Mouse (Mus musculus): ENCODE measurements at regions not wholly inside any gene's neighbourhood (a gene's known extent, or its start where the extent isn't known, plus 50 kb on each side); places are given as distances from the start of the nearest gene placed in this dataset.

GRCm38 (mm10) chr7:84800966-84801365, 52.4 kb upstream of the Olfr291 start:
- H3K27me3 ChIP-seq (ENCODE audit: control insufficient read depth, insufficient read depth, low read length) = no peaks in the 10 kb centered on the region
- no peak overlapping the region for H3K4me3 ChIP-seq (ENCODE audit: insufficient read depth in 1 of 2, low read depth in 2 of 2, low read length in 2 of 2)
- TF ChIP-seq EP300 (IDR thresholded peaks at IDR 0.05; ENCODE audit: low read depth) (no peak), CTCF (IDR thresholded peaks at IDR 0.05; ENCODE audit: low read depth) (no peak)
- no peak overlapping the region for H3K27ac ChIP-seq
- no peak overlapping the region for H3K9ac ChIP-seq (replicated peaks)
- H3K4me2 ChIP-seq (ENCODE audit: low read depth) = no peak overlapping the region
- no peak for ATAC-seq (ENCODE audit: insufficient read depth)
- 33% methylated on average over 12 of the region's 12 CpGs for WGBS (ENCODE audit: insufficient replicate concordance)
- no peaks in the 10 kb centered on the region for H3K36me3 ChIP-seq (replicated peaks; ENCODE audit: control insufficient read depth, insufficient read depth, low read depth)
- H3K4me1 ChIP-seq (replicated peaks; ENCODE audit: control insufficient read depth in 2 of 2, insufficient read depth in 2 of 2, low read length in 1 of 2) = no peaks in the 10 kb centered on the region
- no peaks in the 10 kb centered on the region for H3K9me3 ChIP-seq (ENCODE audit: control insufficient read depth, low read length)
- no peak for DNase-seq (ENCODE audit: low read depth in 3 of 3, low spot score in 3 of 3)

- Histone ChIP-seq H3K4me3 (ENCODE audit: insufficient read depth in 1 of 2, low read depth in 2 of 2, low read length in 2 of 2) (no peak overlapping the region), H3K4me2 (ENCODE audit: low read depth) (no peak overlapping the region), H3K27ac (no peak overlapping the region), H3K36me3 (replicated peaks; ENCODE audit: control insufficient read depth, insufficient read depth, low read depth) (no peaks in the 10 kb centered on the region), H3K4me1 (replicated peaks; ENCODE audit: control insufficient read depth in 2 of 2, insufficient read depth in 2 of 2, low read length in 1 of 2) (no peaks in the 10 kb centered on the region), H3K9ac (replicated peaks) (no peak overlapping the region), H3K9me3 (ENCODE audit: control insufficient read depth, low read length) (no peaks in the 10 kb centered on the region), H3K27me3 (ENCODE audit: control insufficient read depth, insufficient read depth, low read length) (no peaks in the 10 kb centered on the region)
- no peak for DNase-seq (ENCODE audit: low read depth in 3 of 3, low spot score in 3 of 3)
- WGBS (ENCODE audit: insufficient replicate concordance) = 0% methylated on average over 1 of the region's 1 CpGs
- no peak for ATAC-seq (ENCODE audit: insufficient read depth)
- no peak for TF ChIP-seq CTCF (IDR thresholded peaks at IDR 0.05; ENCODE audit: low read depth)
- TF ChIP-seq EP300 (IDR thresholded peaks at IDR 0.05; ENCODE audit: low read depth) = no peak
These were observed 58.7 kb upstream of the Olfr291 start for GRCm38 (mm10) chr7:84794655-84795054.

GRCm38 (mm10) chr7:84779276-84779825, 74.0 kb upstream of the Olfr291 start:
- peak; percentile 66 to 76 (median 73) for DNase-seq (ENCODE audit: low read depth in 3 of 3, low spot score in 3 of 3)
- peak overlapping the region; percentile 82 for H3K4me2 ChIP-seq (ENCODE audit: low read depth)
- peak overlapping the region; percentile 62 to 65 for H3K4me3 ChIP-seq (ENCODE audit: insufficient read depth in 1 of 2, low read depth in 2 of 2, low read length in 2 of 2)
- H3K27ac ChIP-seq = no peak overlapping the region
- no peaks in the 10 kb centered on the region; a peak in 1 of 4 replicates for H3K4me1 ChIP-seq (replicated peaks; ENCODE audit: control insufficient read depth in 2 of 2, insufficient read depth in 2 of 2, low read length in 1 of 2)
- ATAC-seq (ENCODE audit: insufficient read depth) = peak; percentile 93
- H3K9ac ChIP-seq (replicated peaks) = peak overlapping the region; percentile 69
- H3K27me3 ChIP-seq (ENCODE audit: control insufficient read depth, insufficient read depth, low read length) = no peaks in the 10 kb centered on the region
- TF ChIP-seq CTCF (IDR thresholded peaks at IDR 0.05; ENCODE audit: low read depth) (peak; percentile 99), EP300 (IDR thresholded peaks at IDR 0.05; ENCODE audit: low read depth) (no peak)
- no peaks in the 10 kb centered on the region for H3K9me3 ChIP-seq (ENCODE audit: control insufficient read depth, low read length)
- WGBS (ENCODE audit: insufficient replicate concordance) = under 1% methylated on average over 30 of the region's 30 CpGs
- no peaks in the 10 kb centered on the region for H3K36me3 ChIP-seq (replicated peaks; ENCODE audit: control insufficient read depth, insufficient read depth, low read depth)

GRCm38 (mm10) chr7:84777696-84778095, 75.7 kb upstream of the Olfr291 start:
- no peak overlapping the region for H3K4me2 ChIP-seq (ENCODE audit: low read depth)
- ATAC-seq (ENCODE audit: insufficient read depth) (no peak), DNase-seq (ENCODE audit: low read depth in 3 of 3, low spot score in 3 of 3) (no peak)
- no peaks in the 10 kb centered on the region; a peak in 1 of 4 replicates for H3K4me1 ChIP-seq (replicated peaks; ENCODE audit: control insufficient read depth in 2 of 2, insufficient read depth in 2 of 2, low read length in 1 of 2)
- no peaks in the 10 kb centered on the region for H3K27me3 ChIP-seq (ENCODE audit: control insufficient read depth, insufficient read depth, low read length)
- no peak overlapping the region for H3K4me3 ChIP-seq (ENCODE audit: insufficient read depth in 1 of 2, low read depth in 2 of 2, low read length in 2 of 2)
- TF ChIP-seq EP300 (IDR thresholded peaks at IDR 0.05; ENCODE audit: low read depth) (no peak), CTCF (IDR thresholded peaks at IDR 0.05; ENCODE audit: low read depth) (peak; percentile 26; the same call in 1 of the 2 replicates)
- H3K36me3 ChIP-seq (replicated peaks; ENCODE audit: control insufficient read depth, insufficient read depth, low read depth) = no peaks in the 10 kb centered on the region
- no peak overlapping the region for H3K9ac ChIP-seq (replicated peaks)
- H3K27ac ChIP-seq = no peak overlapping the region
- no peaks in the 10 kb centered on the region for H3K9me3 ChIP-seq (ENCODE audit: control insufficient read depth, low read length)

- Histone ChIP-seq H3K36me3 (replicated peaks; ENCODE audit: control insufficient read depth, insufficient read depth, low read depth) (no peaks in the 10 kb centered on the region), H3K9ac (replicated peaks) (no peak overlapping the region), H3K4me2 (ENCODE audit: low read depth) (no peak overlapping the region), H3K27me3 (ENCODE audit: control insufficient read depth, insufficient read depth, low read length) (no peaks in the 10 kb centered on the region), H3K27ac (no peak overlapping the region), H3K4me1 (replicated peaks; ENCODE audit: control insufficient read depth in 2 of 2, insufficient read depth in 2 of 2, low read length in 1 of 2) (no peaks in the 10 kb centered on the region), H3K9me3 (ENCODE audit: control insufficient read depth, low read length) (no peaks in the 10 kb centered on the region), H3K4me3 (ENCODE audit: insufficient read depth in 1 of 2, low read depth in 2 of 2, low read length in 2 of 2) (no peak overlapping the region)
- WGBS (ENCODE audit: insufficient replicate concordance) = 57% methylated on average over 3 of the region's 3 CpGs
- DNase-seq (ENCODE audit: low read depth in 3 of 3, low spot score in 3 of 3) (no peak), ATAC-seq (ENCODE audit: insufficient read depth) (no peak)
- TF ChIP-seq EP300 (IDR thresholded peaks at IDR 0.05; ENCODE audit: low read depth) (no peak), CTCF (IDR thresholded peaks at IDR 0.05; ENCODE audit: low read depth) (no peak)
These were observed 66.5 kb upstream of the Zfand6 start for GRCm38 (mm10) chr7:84756261-84756660.

Measured in liver, embryonic 14.5 days (tissue).